In genomic region chr4:88345938-88346337, GRCm38 (mm10) we compare ENCODE assay signal across 27 mouse cellular contexts.
DNase-seq lines count a peak whose midpoint lies in the region; ATAC-seq and TF ChIP-seq lines count a peak whose summit lies in the region.
"Had no signal": no experiment of that assay in that cellular context is flagged by ENCODE, and none has a peak within 500 bp of the region (broad histone marks: within the 10 kb centered on the region; RNA-seq: fewer than 3 reads in every experiment).

No protein-coding gene starts in this region.

- TF ChIP-seq CTCF in forebrain, postnatal 0 days (IDR thresholded peaks at IDR 0.05; ENCODE audit: low read depth), result no peak
- TF ChIP-seq CTCF in brain, embryonic 14.5 days (IDR thresholded peaks at IDR 0.05; ENCODE audit: borderline replicate concordance, extremely low read depth, insufficient read depth, insufficient read length), result no peak

- ATAC-seq in forebrain, postnatal 0 days, result peak; percentile 57
- ATAC-seq: CD4-positive, CD25-positive, alpha-beta regulatory T cell, adult 4 months; intestine, embryonic 15.5 days; liver, postnatal 0 days; lung, postnatal 0 days had no signal

- no peaks in the 10 kb centered on the region for H3K4me1 ChIP-seq in forebrain, postnatal 0 days (ENCODE audit: insufficient read depth)
- peaks cover 20% of the 10 kb centered on the region for H3K4me1 ChIP-seq in forebrain, embryonic 10.5 days
- H3K4me1 ChIP-seq: heart, embryonic 15.5 days; intestine, embryonic 15.5 days; limb, embryonic 12.5 days had no signal

- H3K4me3 ChIP-seq in forebrain, postnatal 0 days (ENCODE audit: low read depth, low read length), result no peak overlapping the region
- H3K4me3 ChIP-seq in forebrain, embryonic 10.5 days, result no peak overlapping the region
- H3K4me3 ChIP-seq: heart, embryonic 15.5 days; intestine, embryonic 15.5 days; left cerebral cortex, adult 2 months; limb, embryonic 12.5 days; midbrain, embryonic 10.5 days; neural tube, embryonic 15.5 days had no signal

- WGBS in forebrain, postnatal 0 days, result 42% methylated on average over 8 of the region's 8 CpGs
- 93% methylated on average over 8 of the region's 8 CpGs for WGBS in forebrain, embryonic 10.5 days

- no peaks in the 10 kb centered on the region for H3K27me3 ChIP-seq in forebrain, postnatal 0 days (ENCODE audit: insufficient read depth, low read length)
- no peaks in the 10 kb centered on the region for H3K27me3 ChIP-seq in forebrain, embryonic 10.5 days (ENCODE audit: poor library complexity, severe bottlenecking)
- H3K27me3 ChIP-seq: heart, embryonic 15.5 days; intestine, embryonic 15.5 days; limb, embryonic 12.5 days; neural tube, embryonic 15.5 days had no signal

- TF ChIP-seq POLR2A in brain, embryonic 14.5 days (IDR thresholded peaks at IDR 0.05; ENCODE audit: borderline replicate concordance, extremely low read depth, insufficient read depth, insufficient read length, poor library complexity, severe bottlenecking), result no peak

- no peak overlapping the region for H3K4me2 ChIP-seq in forebrain, postnatal 0 days (ENCODE audit: low read depth)
- H3K4me2 ChIP-seq: heart, embryonic 15.5 days; hindbrain, embryonic 14.5 days; intestine, embryonic 15.5 days; limb, embryonic 12.5 days; liver, embryonic 11.5 days; neural tube, embryonic 15.5 days had no signal

- H3K9ac ChIP-seq in forebrain, postnatal 0 days, result no peak overlapping the region
- H3K9ac ChIP-seq: heart, embryonic 15.5 days; intestine, embryonic 15.5 days; limb, embryonic 12.5 days; liver, postnatal 0 days; neural tube, embryonic 15.5 days had no signal

- intact Hi-C loops in left cerebral cortex, postnatal 14 days (cut with DNase I), result loop anchor here (5.0 kb wide), 1 partner anchor 34 kb away; no protein-coding TSS in a partner anchor
- intact Hi-C loops in left cerebral cortex, postnatal 4 days (cut with DNase I), result loop anchor here (10.0 kb wide), 1 partner anchor 561 kb away; no protein-coding TSS in a partner anchor

- H3K36me3 ChIP-seq in forebrain, postnatal 0 days (ENCODE audit: insufficient read depth), result no peaks in the 10 kb centered on the region
- no peaks in the 10 kb centered on the region for H3K36me3 ChIP-seq in forebrain, embryonic 10.5 days (replicated peaks)
- H3K36me3 ChIP-seq: heart, embryonic 15.5 days; intestine, embryonic 15.5 days; limb, embryonic 12.5 days; midbrain, embryonic 10.5 days; neural tube, embryonic 15.5 days had no signal

- H3K27ac ChIP-seq in forebrain, postnatal 0 days (ENCODE audit: low read depth, low read length), result peak overlapping the region; percentile 47; the same call in 1 of the 2 replicates
- H3K27ac ChIP-seq in forebrain, embryonic 10.5 days, result no peak overlapping the region
- H3K27ac ChIP-seq: heart, embryonic 15.5 days; intestine, embryonic 15.5 days; left cerebral cortex, adult 2 months; limb, embryonic 12.5 days; midbrain, embryonic 10.5 days; neural tube, embryonic 15.5 days had no signal

- no peaks in the 10 kb centered on the region for H3K9me3 ChIP-seq in forebrain, postnatal 0 days (ENCODE audit: low read length)
- H3K9me3 ChIP-seq in forebrain, embryonic 10.5 days, result no peaks in the 10 kb centered on the region
- H3K9me3 ChIP-seq: heart, embryonic 15.5 days; intestine, embryonic 15.5 days; limb, embryonic 12.5 days; midbrain, embryonic 10.5 days; neural tube, embryonic 15.5 days had no signal

- peak; percentile 47 for DNase-seq in forebrain, postnatal 0 days
- no peak for DNase-seq in forebrain, embryonic 10.5 days (ENCODE audit: extremely low spot score, low spot score)
- DNase-seq in left cerebral cortex, postnatal 14 days (ENCODE audit: low spot score in 2 of 2), result peak; percentile 19 to 34
- DNase-seq in left cerebral cortex, postnatal 4 days, result no peak
- peak; percentile 53 for DNase-seq in brain, embryonic 14.5 days (ENCODE audit: low read depth)
- DNase-seq in layer of hippocampus, postnatal 14 days (ENCODE audit: low spot score in 2 of 2), result peak; percentile 25 to 49
- DNase-seq in adrenal gland, postnatal 36 days, result no peak
- DNase-seq in lung, postnatal 36 days, result no peak
- DNase-seq: adrenal gland, postnatal 25 days; cerebellum, adult 11-12 months; cerebellum, postnatal 10 days; gastrocnemius, postnatal 36 days; heart, postnatal 4 days; kidney, adult 9 months; kidney, postnatal 14 days; liver, postnatal 0 days; thymus, adult 2 months had no signal

Comparison
In these comparisons a context has a peak if more than half of its experiments do, and no peak if none do; other contexts are left out.
1. DNase-seq: peak in forebrain, postnatal 0 days (single experiment), left cerebral cortex, postnatal 14 days (2 of 2), brain, embryonic 14.5 days (single experiment) and layer of hippocampus, postnatal 14 days (2 of 2); none in forebrain, embryonic 10.5 days (single experiment), left cerebral cortex, postnatal 4 days (single experiment), adrenal gland, postnatal 36 days (0 of 2) and lung, postnatal 36 days (single experiment).